Mouse (Mus musculus) adrenal gland, postnatal 36 days (tissue): Measurements from ENCODE around the gene Map7. TPM values are rescaled to one million over a fixed set of nuclear protein-coding genes. Genes with fewer than 3 reads are reported as not detected.

Experiments
- DNase-seq, 2 experiments: peaks; one replicate each; pipeline ENCODE4 v3.0.0; 2021; ENCODE audit warnings: mixed read lengths in 1 of 2
- total RNA-seq, 2 experiments: library from RNA; stranded (reverse); gene quantifications; 2 replicates each; pipeline ENCODE4 v1.2.3; 2021

The Map7 gene
- total RNA-seq, 2 experiments from 2014 or later, result 15.1 to 17.9 TPM

DNA sequence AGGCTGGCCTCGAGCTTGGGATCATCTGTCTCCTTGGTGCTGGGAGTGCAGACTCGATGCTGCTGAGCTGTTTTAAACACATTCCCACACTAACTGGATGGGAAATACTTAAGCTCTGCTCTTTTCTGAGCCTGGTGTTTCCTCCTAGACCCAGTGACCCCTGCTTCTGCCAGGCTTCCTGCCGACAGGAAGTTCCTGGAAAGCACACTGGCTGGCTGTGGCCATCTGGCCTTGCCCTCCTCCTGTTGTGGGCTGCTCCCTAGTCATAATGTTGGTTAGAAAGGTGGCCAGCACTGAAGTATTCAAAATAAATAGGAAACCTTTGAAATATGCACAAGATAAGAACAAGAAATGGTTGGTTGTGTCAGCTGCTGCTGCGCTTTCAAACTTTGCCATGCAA is 86.2 kb downstream of the Map7 start:
- peak in 1 of 2 experiments; percentile 8 for DNase-seq

DNA sequence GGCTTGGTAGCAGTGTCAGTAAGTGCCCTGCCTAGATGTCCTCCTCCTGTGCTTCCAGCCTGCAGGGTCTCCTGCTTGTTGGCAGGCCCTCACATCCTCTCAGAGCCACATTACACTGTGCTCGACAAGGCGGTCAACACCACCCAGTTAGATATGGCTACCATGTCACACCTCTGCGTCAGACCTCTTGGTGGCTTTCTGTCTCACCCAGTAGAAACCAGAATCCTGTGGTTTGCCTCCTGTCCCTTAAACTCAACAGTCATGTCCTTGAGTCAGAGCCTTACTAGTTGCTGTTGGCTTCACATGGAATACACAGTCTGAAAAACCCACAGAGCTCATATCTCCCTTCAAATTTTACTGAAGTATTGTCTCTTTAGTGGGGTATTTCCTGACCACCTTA is 87.4 kb downstream of the Map7 start:
- no peak for DNase-seq

DNA sequence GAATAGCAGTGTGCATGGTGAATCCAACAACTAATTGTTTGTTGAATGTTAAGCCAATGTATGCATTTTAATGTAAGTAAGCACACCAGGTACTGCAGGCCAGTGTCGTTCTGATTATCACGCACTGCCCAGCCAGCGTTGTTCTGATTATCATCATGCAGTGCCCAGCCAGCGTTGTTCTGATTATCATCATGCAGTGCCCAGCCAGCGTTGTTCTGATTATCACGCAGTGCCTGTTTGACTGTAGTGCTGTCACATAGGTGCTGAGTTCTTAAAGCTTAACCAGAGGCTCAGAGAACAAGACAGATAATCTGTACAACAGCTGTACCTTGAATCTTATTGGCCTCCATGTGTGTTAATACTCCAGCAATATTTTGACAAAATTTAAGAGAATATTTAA is 88.0 kb downstream of the Map7 start:
- DNase-seq, result no peak

DNA sequence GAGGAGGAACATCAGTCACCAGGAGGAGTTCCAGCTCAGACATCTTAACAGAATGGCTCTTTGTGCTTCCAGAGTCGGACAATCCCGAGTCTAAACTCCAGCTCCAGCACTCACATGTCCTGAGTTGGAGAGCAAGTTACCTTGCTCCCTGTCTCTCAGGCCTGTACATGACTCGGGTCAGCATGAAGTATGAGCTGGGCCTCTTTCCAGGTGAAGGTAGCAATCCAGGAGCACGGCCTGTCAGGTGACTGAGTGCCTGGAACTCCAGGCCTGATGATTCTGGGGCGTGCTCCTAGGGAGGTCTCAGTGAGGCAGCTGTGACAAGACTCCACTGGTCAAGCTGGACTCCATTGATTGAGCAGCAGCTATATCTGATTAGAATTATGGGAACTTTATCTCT is 90.0 kb downstream of the Map7 start:
- DNase-seq, result no peak

DNA sequence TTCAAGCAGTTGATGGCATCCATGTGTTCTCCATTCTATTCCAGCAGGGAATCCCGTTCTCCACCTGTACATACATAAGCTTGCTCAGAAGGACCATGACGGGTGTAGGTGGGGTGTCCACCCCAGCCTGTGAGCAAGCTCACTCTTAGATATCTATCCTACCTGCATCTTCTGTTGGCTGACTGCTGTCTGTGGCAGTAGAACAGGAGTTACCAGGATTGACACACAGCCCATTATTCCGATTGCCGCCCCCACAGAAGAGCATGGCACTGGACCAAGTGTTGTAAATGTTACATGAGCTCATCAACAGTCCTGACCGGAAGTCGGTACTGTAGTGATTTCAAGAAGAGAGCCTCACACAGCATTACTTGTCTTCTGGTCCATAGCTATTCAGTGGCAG is 92.6 kb downstream of the Map7 start:
- no peak for DNase-seq

DNA sequence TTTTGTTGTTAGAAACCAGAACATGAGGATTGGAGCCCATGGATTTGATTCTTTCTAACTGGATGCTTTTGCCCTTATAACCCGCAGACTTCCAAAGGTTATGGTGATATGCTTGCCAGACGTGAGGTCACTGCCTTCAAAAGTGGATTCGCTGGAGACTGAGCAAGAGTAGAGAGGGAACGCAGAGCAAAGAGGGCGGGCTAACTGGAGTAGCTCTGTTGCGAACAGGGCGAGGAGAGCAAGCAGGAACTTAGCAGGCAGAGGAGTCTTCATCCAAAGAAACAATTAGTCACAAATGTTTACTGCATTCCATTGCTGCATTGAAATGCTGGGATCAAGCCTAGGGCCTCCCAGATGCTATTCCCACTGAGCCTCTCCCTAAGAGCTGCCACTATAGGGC is 95.0 kb downstream of the Map7 start:
- DNase-seq, result no peak

DNA sequence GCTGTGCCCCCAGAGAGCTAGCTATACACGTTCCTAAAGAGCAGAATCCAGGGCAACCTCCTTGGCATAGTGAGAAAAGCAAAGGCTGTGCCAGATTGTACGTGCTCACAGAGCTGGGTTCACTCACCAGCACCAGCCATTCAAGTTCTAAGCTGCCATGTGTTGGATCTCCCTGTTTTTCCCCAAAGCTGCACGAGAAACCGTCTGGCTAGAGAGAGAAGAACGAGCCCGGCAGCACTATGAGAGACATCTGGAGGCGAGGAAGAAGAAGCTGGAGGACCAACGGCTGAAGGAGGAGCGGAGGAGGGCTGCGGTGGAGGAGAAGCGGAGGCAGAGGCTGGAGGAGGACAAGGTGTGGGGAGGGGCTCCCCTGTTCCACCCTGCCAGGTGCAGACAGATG is 96.8 kb downstream of the Map7 start:
- no peak for DNase-seq

DNA sequence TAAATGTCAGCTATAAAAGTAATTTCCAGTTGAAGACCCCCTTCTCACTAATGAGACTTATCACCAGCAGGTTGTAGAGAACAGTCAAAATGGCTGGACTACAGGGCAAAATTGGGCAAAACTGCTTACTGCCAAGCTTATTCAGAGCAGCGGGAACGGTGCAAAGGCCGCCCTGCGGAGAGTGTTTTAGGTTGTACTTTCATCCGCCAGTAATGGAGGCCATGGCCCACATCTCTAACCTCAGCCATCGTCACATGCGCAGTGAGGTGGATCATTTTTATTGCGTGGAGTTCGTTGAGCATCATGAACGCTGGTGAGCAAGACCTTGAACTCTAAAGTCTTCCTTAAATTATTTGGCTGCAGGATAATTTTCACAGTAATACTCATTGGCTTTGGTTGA is 100.8 kb downstream of the Map7 start:
- no peak for DNase-seq

DNA sequence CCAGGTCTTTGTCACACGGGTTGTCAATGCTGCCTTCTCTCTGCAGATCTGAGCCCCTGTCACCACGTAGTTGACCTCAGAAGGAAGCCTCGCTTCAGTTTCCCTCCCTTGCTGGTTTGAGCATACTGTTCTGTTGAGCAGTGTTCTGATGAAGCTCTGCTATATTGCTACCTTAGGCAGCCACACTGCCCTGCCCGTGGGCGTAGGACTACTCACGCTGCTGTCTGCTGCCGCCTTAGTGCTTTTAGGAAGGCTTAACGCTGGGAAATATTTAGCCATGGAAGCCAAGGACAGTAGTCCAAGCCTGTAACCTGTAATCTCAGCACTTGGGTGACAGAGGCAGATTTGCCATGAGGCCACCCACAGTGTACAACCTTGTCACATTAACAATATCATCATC is 107.3 kb downstream of the Map7 start:
- no peak for DNase-seq

DNA sequence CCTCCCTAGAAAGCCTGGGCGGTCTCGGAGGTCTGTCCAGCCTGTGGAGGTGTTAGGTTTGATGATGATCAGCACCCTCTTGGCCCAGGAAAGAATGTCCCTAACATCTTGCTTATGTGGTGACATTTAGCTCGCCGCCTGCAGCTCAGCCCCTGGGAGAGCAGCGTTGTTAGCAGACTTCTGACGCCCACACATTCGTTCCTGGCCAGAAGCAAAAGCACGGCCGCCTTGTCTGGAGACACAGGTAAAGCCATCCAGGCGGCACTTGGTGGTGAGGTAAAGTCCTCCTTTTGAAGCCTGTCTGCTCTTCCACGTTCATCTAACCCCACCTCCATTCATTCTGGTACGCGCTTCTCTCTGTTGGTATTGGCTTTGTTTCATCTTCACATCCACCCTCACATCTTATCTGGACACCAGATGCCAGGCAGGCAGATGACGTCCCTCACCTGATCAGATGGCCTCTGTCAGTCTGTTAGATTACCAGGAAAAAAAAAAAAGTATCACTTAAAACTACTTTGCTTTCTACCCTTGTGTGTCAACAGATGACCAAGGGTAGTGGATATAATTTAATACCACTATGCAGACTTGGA is 108.9 kb downstream of the Map7 start:
- DNase-seq, result no peak

DNA sequence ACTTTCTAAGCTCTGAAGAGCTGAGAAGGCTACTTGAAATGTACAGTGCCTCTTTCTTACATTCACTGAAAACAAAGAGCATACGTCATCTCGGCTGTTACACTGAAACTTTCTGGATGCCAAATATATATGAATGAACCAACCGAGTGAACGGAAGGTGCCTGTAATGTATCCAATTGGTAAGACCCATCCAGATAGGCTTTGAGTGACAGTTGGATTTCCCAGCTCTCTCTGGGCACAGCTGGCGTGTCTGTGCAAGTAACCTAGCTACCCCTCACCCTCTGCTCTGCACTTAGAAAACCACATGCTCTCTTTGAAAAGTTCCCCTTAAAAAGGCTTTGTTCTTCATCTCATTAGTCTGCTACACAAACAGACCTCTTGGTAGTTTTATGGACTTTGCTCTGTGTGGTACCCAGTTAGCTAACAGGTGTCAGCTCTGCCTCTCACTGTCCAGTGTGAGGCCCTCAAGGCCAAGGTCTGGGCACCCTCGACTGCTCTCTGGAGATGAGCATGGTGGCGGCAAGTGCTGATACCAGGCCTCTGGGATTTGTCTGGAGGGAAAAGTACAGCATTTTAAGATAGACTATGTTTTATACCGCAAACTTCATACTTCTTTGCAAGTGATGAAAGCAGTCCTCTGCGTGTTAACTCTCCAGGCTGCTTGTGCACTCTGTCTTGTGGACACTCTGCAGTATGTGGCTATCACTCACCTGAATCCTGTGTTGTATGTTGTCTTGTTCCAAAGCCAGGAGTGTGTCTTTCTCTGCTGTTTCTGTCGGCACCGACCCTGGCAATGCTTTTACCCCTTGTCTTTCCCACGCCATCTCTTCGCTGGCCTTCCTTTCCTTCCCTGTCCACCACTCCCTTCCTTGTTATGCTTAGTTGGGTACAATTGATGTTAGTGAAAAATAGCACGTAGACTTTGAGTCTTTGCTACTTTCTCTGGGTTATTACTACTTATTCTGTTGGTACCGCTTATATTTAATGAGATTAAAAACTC is 109.8 kb downstream of the Map7 start:
- DNase-seq, result no peak

DNA sequence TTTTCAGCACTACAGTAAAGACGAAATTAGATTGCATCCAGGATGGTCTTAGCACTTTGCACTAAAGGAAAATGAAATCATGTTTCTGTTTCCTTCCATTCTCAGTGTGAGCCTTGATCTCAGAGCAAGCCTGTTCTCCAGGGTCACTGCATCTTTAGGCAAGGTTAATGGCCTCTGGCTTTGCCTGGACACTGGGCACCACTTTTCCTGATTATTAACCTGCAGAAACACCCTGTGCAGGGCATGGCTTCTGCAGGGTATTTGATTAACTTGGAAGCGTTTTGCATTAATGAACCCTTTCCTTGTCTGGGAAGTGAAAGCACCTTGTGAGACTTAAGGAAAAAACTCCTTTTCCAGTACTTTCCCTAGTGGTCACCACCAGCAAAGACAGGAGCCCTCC is 111.2 kb downstream of the Map7 start:
- no peak for DNase-seq

DNA sequence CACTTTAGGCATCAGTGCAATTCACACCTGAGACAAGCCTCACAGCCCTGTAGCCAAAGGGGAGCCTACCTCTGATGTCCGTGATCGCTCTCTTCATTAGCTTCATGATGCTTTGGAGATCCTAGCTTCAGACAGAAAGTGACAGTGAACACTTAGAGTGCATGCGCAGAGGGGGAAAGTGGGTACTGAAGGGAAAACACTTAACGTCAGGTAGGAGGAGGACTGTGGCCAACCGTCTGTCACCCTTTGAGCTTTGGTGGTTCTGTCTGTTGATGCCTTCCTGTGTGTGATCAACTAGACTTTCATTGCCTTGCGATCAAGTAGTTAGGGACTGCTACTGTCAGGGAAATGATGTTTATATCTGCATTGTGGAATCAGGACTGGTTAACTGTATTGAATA is 114.6 kb downstream of the Map7 start:
- no peak for DNase-seq

DNA sequence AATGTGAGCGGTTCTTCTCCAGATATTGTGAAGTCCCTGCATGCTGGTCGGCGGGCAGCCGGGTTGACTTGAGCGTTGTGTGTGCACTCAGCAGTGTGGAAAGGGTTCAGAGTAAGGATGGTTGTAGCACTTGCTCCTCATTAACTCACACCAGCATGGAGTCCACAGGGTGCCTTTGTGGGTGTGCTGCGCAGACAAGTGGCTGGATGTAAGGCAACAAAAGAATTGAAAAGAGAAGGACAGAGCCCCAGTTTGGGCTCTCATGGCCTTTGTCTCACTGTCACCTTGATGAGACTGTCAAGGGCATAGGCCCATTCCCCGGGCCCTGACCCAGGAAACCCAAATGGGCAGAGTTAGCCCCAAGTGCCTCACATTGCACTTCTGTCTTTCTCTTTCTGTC is 116.2 kb downstream of the Map7 start:
- no peak for DNase-seq

DNA sequence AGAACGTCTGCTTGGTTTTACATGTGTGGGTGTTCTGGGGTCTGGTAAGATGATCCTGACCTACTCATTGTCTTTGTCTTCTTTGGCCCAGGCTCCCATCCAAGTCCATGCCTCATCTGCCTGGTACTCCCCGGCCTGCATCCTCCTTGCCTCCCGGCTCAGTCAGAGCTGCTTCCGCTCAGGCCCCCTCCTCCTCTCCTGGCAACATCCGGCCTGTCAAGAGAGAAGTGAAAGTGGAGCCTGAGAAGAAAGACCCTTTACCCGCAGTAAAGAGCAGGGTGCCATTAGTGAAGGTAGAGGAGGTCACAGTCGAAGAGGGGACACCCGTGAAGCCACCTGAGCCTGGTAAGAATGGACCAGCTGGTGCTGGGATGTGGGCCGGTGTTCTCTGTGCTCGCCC is 118.8 kb downstream of the Map7 start:
- DNase-seq, result peak; percentile 7 to 33

DNA sequence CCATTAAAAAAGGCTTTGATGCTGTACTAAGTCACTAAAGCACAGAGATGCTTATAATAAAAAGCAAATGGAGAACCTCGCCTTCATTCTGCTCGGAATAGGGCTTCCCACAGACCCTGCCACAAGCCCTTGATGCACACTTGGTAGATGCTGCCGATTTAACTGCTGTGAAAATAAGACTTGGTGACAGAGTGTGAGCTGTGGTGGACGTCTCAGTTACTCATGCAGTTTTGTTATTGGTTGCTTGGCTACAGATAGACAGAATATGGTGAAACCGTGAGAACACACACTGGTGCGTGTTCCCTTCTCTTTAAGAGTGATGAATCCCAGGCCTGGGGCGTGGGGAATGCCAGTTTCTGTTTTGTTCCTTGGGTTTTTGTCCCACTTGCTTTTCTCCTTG is 120.7 kb downstream of the Map7 start:
- no peak for DNase-seq

DNA sequence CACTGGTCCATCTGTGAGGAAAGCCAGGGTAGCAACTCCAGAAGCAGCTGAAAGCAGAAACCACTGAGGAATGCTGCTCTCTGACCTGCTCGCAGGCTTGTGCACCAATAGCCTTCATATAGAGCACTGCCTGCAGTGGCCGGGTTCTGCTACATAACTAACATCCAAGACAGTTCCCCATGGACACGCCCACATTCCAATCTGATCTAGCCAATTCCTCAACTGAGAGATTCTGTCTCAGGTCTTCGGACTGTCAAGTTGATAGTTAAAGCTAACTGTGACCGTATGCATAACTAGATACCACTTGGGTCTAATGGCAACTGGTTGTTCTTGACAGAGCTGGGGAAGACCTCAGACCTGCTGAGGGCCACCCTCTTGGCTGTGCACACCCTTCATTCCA is 124.1 kb downstream of the Map7 start:
- DNase-seq, result no peak

DNA sequence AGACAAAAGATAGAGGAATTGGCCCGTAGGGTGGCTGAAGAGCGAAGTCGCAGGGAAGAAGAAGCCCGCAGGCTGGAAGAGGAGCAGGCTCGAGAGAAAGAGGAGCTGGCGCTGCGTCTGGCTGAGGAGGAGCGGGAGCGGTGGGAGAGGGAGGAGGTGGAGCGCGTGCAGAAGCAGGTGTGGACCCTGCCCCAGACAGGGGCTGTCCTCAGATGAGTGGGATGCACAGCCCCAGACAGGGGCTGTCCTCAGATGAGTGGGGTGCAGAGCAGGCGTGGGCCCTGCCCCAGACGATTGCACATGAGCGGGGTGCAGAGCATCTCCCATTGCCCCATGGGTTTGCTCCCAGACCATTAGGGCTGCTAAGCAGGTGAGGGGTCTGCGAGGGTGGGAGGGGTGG is 125.0 kb downstream of the Map7 start:
- no peak for DNase-seq

DNA sequence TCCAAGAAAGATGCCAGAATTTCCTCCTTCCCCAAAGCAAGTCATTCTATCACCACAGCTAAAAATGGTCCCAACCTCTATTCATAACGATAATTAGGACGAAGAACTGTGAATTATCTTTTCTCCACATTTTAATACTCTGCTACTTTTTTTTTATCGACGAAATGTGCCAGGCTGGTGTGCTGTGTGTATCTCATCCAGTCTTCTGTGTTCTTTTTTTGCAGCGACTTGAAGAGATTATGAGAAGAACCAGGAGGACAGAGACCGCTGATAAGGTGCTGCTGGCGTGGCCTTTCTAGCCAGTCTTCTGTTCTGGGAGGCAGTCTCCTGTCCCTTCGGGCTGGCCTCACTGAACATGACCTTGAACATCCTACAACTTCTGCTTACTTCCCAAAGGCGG is 125.8 kb downstream of the Map7 start:
- peak; percentile 8 to 19 for DNase-seq

DNA sequence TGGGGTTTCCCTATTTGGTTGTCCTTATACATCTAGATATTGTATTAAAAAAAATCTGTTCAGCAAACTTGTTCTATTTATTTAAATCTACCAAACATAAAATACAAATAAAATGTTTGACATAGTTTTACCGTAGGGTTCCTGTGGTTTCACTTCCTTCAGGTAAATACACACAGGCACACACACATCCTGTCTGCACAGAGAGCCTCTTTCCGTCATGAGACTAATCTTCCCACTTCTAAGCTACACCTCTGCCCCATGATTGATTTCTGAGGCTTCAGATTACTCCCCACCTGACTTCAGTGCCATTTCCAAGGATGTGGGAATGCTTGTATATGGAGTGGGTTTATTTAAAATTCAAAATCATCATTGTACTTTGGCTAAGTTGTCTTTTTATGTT is 133.2 kb downstream of the Map7 start:
- no peak for DNase-seq

DNA sequence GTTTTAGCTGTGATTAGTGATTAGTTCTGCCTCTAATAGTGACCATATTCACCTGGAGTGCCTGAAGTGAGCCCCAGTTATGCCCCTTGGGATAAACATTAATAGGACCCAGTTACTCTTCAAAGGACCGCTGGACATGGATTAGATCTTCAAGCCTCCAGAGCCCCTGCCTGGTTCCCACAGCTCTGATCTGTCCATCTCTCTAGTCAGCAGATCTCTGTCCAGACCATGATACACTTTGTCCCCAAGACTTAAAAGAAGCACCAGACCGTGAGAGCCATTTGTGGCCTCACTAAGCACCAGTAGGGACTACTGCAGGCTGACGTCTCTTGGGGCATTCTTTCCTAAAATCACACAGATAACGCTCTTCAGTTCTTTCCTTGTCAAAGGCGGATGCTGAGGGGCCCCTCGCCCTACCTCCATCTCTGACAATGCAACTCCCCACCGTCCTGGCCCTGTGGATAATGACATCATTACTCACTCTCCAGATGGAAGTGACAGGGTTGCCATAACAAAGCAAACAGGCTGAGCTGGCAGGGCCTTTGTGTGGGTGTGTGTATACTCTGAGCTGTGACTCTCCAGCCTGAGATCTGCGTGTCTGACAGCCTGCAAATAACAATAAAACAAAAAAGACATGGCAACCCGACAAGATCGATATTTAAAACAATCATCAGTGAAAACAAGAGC is 137.2 kb downstream of the Map7 start:
- DNase-seq, result no peak

DNA sequence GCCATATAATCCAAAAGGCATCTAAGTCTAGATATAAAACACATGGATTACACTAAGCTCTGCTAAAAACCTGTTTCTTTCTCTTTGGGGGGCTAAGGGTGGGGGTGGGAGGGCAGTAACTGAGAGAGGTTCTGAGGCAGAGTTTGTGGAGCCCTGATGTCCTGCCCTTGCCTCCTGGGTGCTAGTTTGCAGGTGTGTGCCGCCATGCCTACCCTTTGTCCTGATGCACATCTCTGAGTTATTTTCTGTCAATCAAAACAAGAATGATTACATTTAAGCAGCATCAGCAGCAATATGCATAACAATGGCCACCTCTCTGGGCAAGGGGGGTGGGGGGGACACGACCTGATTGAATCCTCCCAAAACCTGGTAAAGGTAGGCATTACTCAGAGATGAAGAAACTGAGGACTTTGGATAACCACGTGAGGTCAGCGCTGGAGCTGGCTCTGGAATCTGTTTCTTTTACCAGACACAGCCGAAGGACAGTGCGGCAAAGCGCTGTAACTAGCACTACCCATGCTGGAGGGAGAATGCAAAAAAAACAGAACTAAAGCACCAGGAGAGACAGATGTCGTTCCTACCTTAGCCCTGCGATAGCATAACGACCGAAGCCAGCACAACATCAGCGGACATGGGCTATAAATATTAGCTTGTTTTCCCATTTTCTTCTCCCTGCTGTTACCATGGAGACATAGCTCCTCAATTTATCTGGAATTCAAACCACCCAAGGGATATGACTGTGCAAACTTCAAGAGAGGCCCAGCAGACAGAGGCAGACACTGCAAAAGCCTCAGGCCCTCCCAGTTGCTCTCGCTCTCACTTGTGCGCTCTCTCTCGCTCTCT is 137.9 kb downstream of the Map7 start:
- no peak for DNase-seq
